Mouse (Mus musculus): ENCODE data around the gene Pf4. TPM values are rescaled to one million over a fixed set of nuclear protein-coding genes. Genes with fewer than 3 reads are reported as not detected.
A peak's percentile ranks its signal among the peaks of the same experiment; 100 is the strongest.

Pf4 gene
- polyA plus RNA-seq (2014; fragmentation: Nextera tagmentation; extraction: Ambion mirVana): 85.1 and 96.3 TPM in 2 replicates

DNA sequence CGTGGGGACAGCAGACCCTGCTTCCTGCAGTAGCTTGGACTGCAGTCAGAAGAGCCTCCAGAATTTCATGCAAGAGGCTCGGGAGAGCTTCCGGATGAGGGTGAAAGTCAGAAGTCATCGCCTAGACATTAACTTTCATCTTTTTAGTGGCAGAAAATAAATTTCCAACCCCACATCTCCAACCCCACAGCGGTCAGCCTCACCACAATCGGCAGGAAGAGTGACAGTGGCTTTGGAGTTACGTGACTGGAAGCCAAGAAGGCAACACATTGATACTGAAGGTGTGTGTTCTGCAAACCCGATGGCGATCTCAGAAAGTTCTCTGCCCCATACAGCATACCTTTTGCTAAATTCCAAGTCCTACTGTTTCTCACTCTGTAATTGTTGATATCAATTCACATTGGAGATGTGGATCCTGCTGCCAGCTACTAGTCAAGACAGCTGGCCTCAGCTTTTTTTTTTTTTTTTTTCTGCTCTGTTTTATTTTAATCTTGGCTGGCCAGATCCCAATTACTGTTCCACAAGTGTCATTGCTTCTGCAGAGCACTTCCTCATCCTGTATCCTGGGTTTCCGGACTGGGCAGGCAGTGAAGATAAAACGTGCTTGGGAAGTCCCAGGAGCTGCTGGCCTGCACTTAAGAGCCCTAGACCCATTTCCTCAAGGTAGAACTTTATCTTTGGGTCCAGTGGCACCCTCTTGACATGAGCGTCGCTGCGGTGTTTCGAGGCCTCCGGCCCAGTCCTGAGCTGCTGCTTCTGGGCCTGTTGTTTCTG is at the start of gene Pf4:
Gene Pf4 (plus strand): TSS at position 556 of the 774 bp plus-strand sequence.
- H3K4me3 ChIP-seq (ENCODE audit: low read depth, low read length): no peak within 1 kb of the TSS
- 86% methylated on average over 16 of the region's 16 CpGs for WGBS
- H3K27ac ChIP-seq (ENCODE audit: low read depth, low read length): no peak within 1 kb of the TSS

DNA sequence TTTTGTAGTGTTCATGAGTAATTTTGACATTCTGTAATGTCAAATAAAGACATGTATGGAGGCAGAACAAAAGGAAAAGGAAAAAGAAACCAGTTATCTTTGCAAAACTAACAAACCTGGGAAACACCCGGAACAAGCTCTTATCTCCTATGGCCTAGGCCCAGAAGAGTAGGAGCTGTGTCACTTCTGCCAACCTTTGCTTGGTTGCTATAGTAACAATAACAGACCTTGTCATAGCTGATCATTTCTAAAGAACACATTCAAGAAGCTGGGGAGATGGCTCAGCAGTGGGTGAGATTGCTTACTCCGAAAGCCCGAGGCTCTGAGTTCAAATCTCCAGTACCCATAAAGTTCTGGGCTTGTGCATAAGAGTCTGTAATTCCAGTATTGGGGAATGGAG is 49.6 kb upstream of the Pf4 start:
- Histone ChIP-seq H3K9me3 (ENCODE audit: control insufficient read depth, low read length) (no peaks in the 10 kb centered on the region), H3K27ac (ENCODE audit: low read depth, low read length) (no peak overlapping the region), H3K4me2 (no peak overlapping the region), H3K27me3 (ENCODE audit: control insufficient read depth, insufficient read depth, low read length) (no peaks in the 10 kb centered on the region), H3K9ac (ENCODE audit: low read length) (no peak overlapping the region), H3K4me3 (ENCODE audit: low read depth, low read length) (no peak overlapping the region), H3K4me1 (ENCODE audit: control insufficient read depth, insufficient read depth, low read length) (no peaks in the 10 kb centered on the region), H3K36me3 (ENCODE audit: control insufficient read depth, insufficient read depth, low read length) (no peaks in the 10 kb centered on the region)
- 93% methylated on average over 3 of the region's 3 CpGs for WGBS
- no peak for ATAC-seq (ENCODE audit: low FRiP score)
- DNase-seq (ENCODE audit: low spot score, missing footprints): no peak

More for the DNA sequence above, at the start of gene Pf4:
- no peaks in the 10 kb centered on the region for H3K9me3 ChIP-seq (ENCODE audit: control insufficient read depth, low read length)
- H3K27me3 ChIP-seq (ENCODE audit: control insufficient read depth, insufficient read depth, low read length): no peaks in the 10 kb centered on the region
- DNase-seq (ENCODE audit: low spot score, missing footprints) (no peak), ATAC-seq (ENCODE audit: low FRiP score) (no peak)
- H3K36me3 ChIP-seq (ENCODE audit: control insufficient read depth, insufficient read depth, low read length): no peaks in the 10 kb centered on the region
- H3K9ac ChIP-seq (ENCODE audit: low read length): no peak within 1 kb of the TSS
- H3K4me1 ChIP-seq (ENCODE audit: control insufficient read depth, insufficient read depth, low read length): no peaks in the 10 kb centered on the region
- no peak within 1 kb of the TSS for H3K4me2 ChIP-seq

DNA sequence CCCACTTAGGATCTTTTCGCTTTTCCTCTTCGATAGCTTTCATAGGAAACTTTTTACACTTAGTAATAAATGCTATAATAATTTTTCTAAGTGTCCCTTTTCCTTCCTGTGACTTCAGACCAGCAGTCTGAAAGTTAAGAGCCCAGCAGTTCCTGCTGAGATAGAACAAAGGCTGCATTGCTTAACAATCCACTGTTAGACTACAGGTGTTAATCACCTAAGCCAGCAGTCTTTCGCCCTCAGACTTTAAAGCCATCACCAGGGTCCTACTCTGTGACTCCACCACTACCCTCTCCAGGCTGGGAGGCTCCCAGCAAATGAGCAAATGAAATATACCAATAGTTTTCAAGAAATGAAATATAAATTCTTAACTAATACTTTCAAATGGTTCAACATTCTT is 44.0 kb upstream of the Pf4 start:
- no peaks in the 10 kb centered on the region for H3K4me1 ChIP-seq (ENCODE audit: control insufficient read depth, insufficient read depth, low read length)
- H3K9me3 ChIP-seq (ENCODE audit: control insufficient read depth, low read length): no peaks in the 10 kb centered on the region
- no peaks in the 10 kb centered on the region for H3K36me3 ChIP-seq (ENCODE audit: control insufficient read depth, insufficient read depth, low read length)
- DNase-seq (ENCODE audit: low spot score, missing footprints) (no peak), ATAC-seq (ENCODE audit: low FRiP score) (no peak)
- no peaks in the 10 kb centered on the region for H3K27me3 ChIP-seq (ENCODE audit: control insufficient read depth, insufficient read depth, low read length)
- H3K4me2 ChIP-seq: no peak overlapping the region
- H3K9ac ChIP-seq (ENCODE audit: low read length): no peak overlapping the region
- 78% methylated on average over 3 of the region's 3 CpGs for WGBS
- H3K27ac ChIP-seq (ENCODE audit: low read depth, low read length): no peak overlapping the region
- H3K4me3 ChIP-seq (ENCODE audit: low read depth, low read length): no peak overlapping the region

DNA sequence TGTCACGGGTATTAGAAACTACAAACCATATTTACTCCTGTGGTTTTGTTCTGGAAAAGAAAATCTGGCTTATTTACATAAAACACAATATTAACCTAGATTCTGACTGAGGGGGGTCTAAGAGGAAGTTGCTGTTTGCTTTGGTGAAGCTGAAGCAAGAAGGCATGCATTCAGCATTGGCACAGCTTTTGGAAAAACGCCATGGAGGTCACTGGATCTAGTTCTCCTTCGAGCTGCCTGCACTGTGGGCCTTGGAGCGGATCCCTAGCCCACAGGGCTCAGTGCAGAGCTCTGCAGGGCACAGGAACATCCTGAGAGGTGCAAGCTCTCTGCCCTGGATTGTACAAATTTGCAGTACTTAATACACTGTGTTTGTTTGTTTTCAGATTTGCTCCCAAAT is 40.8 kb upstream of the Pf4 start:
- Histone ChIP-seq H3K4me1 (ENCODE audit: control insufficient read depth, insufficient read depth, low read length) (no peaks in the 10 kb centered on the region), H3K9ac (ENCODE audit: low read length) (no peak overlapping the region), H3K9me3 (ENCODE audit: control insufficient read depth, low read length) (no peaks in the 10 kb centered on the region), H3K4me3 (ENCODE audit: low read depth, low read length) (no peak overlapping the region), H3K36me3 (ENCODE audit: control insufficient read depth, insufficient read depth, low read length) (no peaks in the 10 kb centered on the region), H3K4me2 (no peak overlapping the region), H3K27me3 (ENCODE audit: control insufficient read depth, insufficient read depth, low read length) (no peaks in the 10 kb centered on the region), H3K27ac (ENCODE audit: low read depth, low read length) (no peak overlapping the region)
- 81% methylated on average over 4 of the region's 4 CpGs for WGBS
- DNase-seq (ENCODE audit: low spot score, missing footprints): no peak
- no peak for ATAC-seq (ENCODE audit: low FRiP score)

DNA sequence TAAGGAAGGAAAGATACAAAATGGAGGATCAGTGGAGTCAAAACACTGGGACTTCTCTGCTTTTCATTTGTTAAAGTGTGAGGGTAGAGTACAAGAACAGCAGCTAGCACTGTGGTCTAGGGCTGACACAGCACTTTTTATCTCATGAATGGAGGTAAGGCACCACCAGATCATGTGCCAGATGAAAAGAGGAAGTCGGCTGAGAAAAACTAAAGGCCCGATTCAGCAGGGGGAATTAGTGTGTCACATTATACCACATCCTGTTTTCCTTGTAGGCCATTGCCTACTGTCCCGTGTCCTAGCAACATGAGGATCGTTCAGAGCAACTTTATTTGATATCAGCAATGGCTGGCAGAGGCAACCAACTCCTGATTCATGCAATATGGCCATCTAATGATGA is 30.2 kb upstream of the Pf4 start:
- H3K4me1 ChIP-seq (ENCODE audit: control insufficient read depth, insufficient read depth, low read length): no peaks in the 10 kb centered on the region
- H3K4me3 ChIP-seq (ENCODE audit: low read depth, low read length): no peak overlapping the region
- H3K36me3 ChIP-seq (ENCODE audit: control insufficient read depth, insufficient read depth, low read length): no peaks in the 10 kb centered on the region
- no peak overlapping the region for H3K4me2 ChIP-seq
- no peaks in the 10 kb centered on the region for H3K9me3 ChIP-seq (ENCODE audit: control insufficient read depth, low read length)
- 83% methylated on average over 4 of the region's 4 CpGs for WGBS
- H3K27ac ChIP-seq (ENCODE audit: low read depth, low read length): no peak overlapping the region
- no peaks in the 10 kb centered on the region for H3K27me3 ChIP-seq (ENCODE audit: control insufficient read depth, insufficient read depth, low read length)
- ATAC-seq (ENCODE audit: low FRiP score): no peak
- no peak overlapping the region for H3K9ac ChIP-seq (ENCODE audit: low read length)
- no peak for DNase-seq (ENCODE audit: low spot score, missing footprints)

DNA sequence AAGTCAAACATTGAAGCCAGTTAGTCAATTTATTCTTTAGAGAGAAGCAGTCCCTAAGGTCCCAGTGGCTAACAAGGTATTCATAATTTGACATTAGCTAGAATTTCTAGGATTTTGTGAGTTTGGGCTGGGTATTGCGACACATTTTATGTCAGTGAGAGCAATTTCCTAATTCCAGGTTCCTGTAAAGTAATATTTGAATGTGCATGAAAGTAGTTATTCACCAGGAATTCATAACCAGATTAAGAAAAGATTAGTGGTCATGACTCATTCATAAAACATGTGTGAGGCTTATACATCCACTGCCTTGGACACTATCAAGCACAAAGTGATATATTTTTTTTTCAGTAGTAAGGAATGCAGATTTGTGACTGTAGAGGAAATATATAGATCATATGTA is 18.3 kb upstream of the Pf4 start:
- H3K9ac ChIP-seq (ENCODE audit: low read length): no peak overlapping the region
- 95% methylated on average over 1 of the region's 1 CpGs for WGBS

GRCm38 (mm10) chr5:90758020-90758605 is 14.1 kb upstream of the Pf4 start:
- WGBS: 47% methylated on average over 5 of the region's 5 CpGs
- no peak overlapping the region for H3K27ac ChIP-seq (ENCODE audit: low read depth, low read length)
- no peak overlapping the region for H3K9ac ChIP-seq (ENCODE audit: low read length)
- H3K9me3 ChIP-seq (ENCODE audit: control insufficient read depth, low read length): no peaks in the 10 kb centered on the region
- H3K27me3 ChIP-seq (ENCODE audit: control insufficient read depth, insufficient read depth, low read length): peaks cover 8% of the 10 kb centered on the region; the same call in 1 of the 2 replicates
- H3K4me1 ChIP-seq (ENCODE audit: control insufficient read depth, insufficient read depth, low read length): peaks cover 5% of the 10 kb centered on the region; the same call in 1 of the 2 replicates
- H3K36me3 ChIP-seq (ENCODE audit: control insufficient read depth, insufficient read depth, low read length): no peaks in the 10 kb centered on the region
- no peak for DNase-seq (ENCODE audit: low spot score, missing footprints)
- H3K4me3 ChIP-seq (ENCODE audit: low read depth, low read length): no peak overlapping the region
- ATAC-seq (ENCODE audit: low FRiP score): no peak
- H3K4me2 ChIP-seq: no peak overlapping the region

More for the DNA sequence above, 18.3 kb upstream of the Pf4 start:
- Histone ChIP-seq H3K27me3 (ENCODE audit: control insufficient read depth, insufficient read depth, low read length) (no peaks in the 10 kb centered on the region; the same call in 1 of the 2 replicates), H3K4me2 (no peak overlapping the region), H3K4me3 (ENCODE audit: low read depth, low read length) (no peak overlapping the region), H3K9me3 (ENCODE audit: control insufficient read depth, low read length) (no peaks in the 10 kb centered on the region), H3K4me1 (ENCODE audit: control insufficient read depth, insufficient read depth, low read length) (0 out of 2 replicates have a peak, but pooled peaks cover 2% of the 10 kb centered on the region), H3K36me3 (ENCODE audit: control insufficient read depth, insufficient read depth, low read length) (no peaks in the 10 kb centered on the region), H3K27ac (ENCODE audit: low read depth, low read length) (no peak overlapping the region)
- no peak for ATAC-seq (ENCODE audit: low FRiP score)
- no peak for DNase-seq (ENCODE audit: low spot score, missing footprints)

DNA sequence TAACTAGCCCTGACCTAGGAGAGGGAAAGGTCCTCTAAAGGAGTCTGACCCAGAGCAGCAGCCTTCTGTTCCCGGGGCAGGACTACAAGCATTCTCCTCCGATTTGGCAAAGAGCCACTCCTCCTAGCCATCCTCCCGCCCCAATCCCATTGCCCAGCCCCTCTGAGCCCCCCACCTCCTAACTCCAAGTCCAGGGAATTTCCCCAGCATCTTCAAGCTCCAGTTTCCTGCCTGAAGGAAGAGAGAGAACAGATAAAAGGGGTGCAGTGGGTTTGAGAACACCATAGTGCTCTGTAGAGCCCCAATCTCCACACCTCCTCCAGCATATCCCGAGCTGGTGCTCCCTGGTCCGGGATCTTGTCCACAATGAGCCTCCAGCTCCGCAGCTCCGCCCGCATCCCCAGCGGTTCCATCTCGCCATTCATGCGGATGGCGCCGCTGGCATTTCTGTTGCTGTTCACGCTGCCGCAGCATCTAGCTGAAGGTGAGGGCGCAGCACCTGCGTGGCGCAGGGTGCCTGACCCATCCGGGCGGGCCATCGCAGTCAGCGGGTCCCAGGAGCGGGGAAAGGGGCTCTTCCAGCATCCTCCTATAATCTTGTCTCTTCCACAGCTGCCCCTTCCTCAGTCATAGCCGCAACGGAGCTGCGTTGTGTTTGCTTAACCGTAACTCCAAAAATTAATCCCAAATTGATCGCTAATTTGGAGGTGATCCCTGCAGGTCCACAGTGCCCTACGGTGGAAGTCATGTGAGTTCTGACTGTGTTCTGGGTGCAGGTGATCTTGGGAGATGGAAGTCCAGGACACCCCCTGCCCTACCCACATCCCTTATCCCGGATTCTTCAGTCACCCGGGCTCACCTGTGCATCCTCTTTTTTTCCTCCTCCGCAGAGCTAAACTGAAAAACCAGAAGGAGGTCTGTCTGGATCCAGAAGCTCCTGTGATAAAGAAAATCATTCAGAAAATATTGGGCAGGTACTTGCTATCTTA is 12.9 kb upstream of the Pf4 start, which contains the start of gene Cxcl5:
Gene Cxcl5 (plus strand): TSS at position 284 of the 989 bp plus-strand sequence.
- peak; percentile 91 for DNase-seq (ENCODE audit: low spot score, missing footprints)

More for the DNA sequence above, 12.9 kb upstream of the Pf4 start, which contains the start of gene Cxcl5:
- H3K27me3 ChIP-seq (ENCODE audit: control insufficient read depth, insufficient read depth, low read length): peaks cover 8% of the 10 kb centered on the region; the same call in 1 of the 2 replicates
- ATAC-seq (ENCODE audit: low FRiP score): peak; percentile 76
- H3K4me2 ChIP-seq: peak within 1 kb of the TSS; percentile 80
- peak within 1 kb of the TSS; percentile 59 for H3K9ac ChIP-seq (ENCODE audit: low read length)
- 4% methylated on average over 32 of the region's 32 CpGs for WGBS
- H3K27ac ChIP-seq (ENCODE audit: low read depth, low read length): no peak within 1 kb of the TSS
- H3K4me1 ChIP-seq (ENCODE audit: control insufficient read depth, insufficient read depth, low read length): peaks cover 5% of the 10 kb centered on the region; the same call in 1 of the 2 replicates
- no peaks in the 10 kb centered on the region for H3K36me3 ChIP-seq (ENCODE audit: control insufficient read depth, insufficient read depth, low read length)
- peak within 1 kb of the TSS; percentile 40 for H3K4me3 ChIP-seq (ENCODE audit: low read depth, low read length)
- no peaks in the 10 kb centered on the region for H3K9me3 ChIP-seq (ENCODE audit: control insufficient read depth, low read length)

Data from midbrain, embryonic 11.5 days (tissue).